22 mouse cellular contexts compared by ENCODE assay signal in genomic region chr1:134265797-134266196, GRCm38 (mm10). TPM values are rescaled to one million over a fixed set of nuclear protein-coding genes. Genes with fewer than 3 reads are reported as not detected.
A peak's percentile ranks its signal among the peaks of the same experiment; 100 is the strongest.
DNase-seq lines count a peak whose midpoint lies in the region; ATAC-seq lines count a peak whose summit lies in the region.
"Had no signal": no experiment of that assay in that cellular context is flagged by ENCODE, and none has a peak within 500 bp of the region (broad histone marks: within the 10 kb centered on the region; RNA-seq: fewer than 3 reads in every experiment).

No protein-coding gene starts in this region.

- peak; percentile 39 to 60 for DNase-seq in cerebellum, postnatal 10 days
- DNase-seq in cerebellum, postnatal 25 days, result no peak
- DNase-seq in hindbrain, embryonic 14.5 days (ENCODE audit: low spot score), result no peak
- no peak for DNase-seq in hindbrain, embryonic 11.5 days (ENCODE audit: low spot score)
- peak; percentile 26 for DNase-seq in MN1 (ENCODE audit: low spot score)
- no peak for DNase-seq in heart, adult 8-10 months (ENCODE audit: low spot score)
- no peak for DNase-seq in cerebellum, adult 18-20 months
- DNase-seq: adrenal gland, adult 2 months; cerebellum, adult 11 months; heart, adult 2 months; kidney, adult 8-10 months; kidney, postnatal 25 days; liver; liver, postnatal 0 days; lung, postnatal 14 days; thymus, postnatal 25 days had no signal

- H3K4me3 ChIP-seq in hindbrain, embryonic 14.5 days (replicated peaks; ENCODE audit: low read length), result no peak overlapping the region
- H3K4me3 ChIP-seq in hindbrain, embryonic 11.5 days (ENCODE audit: low read depth, low read length), result no peak overlapping the region
- no peak overlapping the region for H3K4me3 ChIP-seq in midbrain, embryonic 15.5 days
- H3K4me3 ChIP-seq: embryonic facial prominence, embryonic 12.5 days; heart, adult 2 months had no signal

- no peak overlapping the region for H3K9ac ChIP-seq in hindbrain, embryonic 14.5 days
- H3K9ac ChIP-seq in hindbrain, embryonic 11.5 days (ENCODE audit: low read depth, low read length), result no peak overlapping the region
- no peak overlapping the region for H3K9ac ChIP-seq in midbrain, embryonic 15.5 days
- H3K9ac ChIP-seq: embryonic facial prominence, embryonic 12.5 days; liver, postnatal 0 days had no signal

- H3K36me3 ChIP-seq in hindbrain, embryonic 14.5 days (replicated peaks; ENCODE audit: control insufficient read depth, insufficient read depth), result no peaks in the 10 kb centered on the region
- H3K36me3 ChIP-seq in hindbrain, embryonic 11.5 days (ENCODE audit: control insufficient read depth, insufficient read depth, low read length), result no peaks in the 10 kb centered on the region
- no peaks in the 10 kb centered on the region for H3K36me3 ChIP-seq in midbrain, embryonic 15.5 days (replicated peaks)
- H3K36me3 ChIP-seq: embryonic facial prominence, embryonic 12.5 days had no signal

- 23% methylated on average over 2 of the region's 2 CpGs for WGBS in hindbrain, embryonic 14.5 days
- 53% methylated on average over 2 of the region's 2 CpGs for WGBS in hindbrain, embryonic 11.5 days
- 17% methylated on average over 2 of the region's 2 CpGs for WGBS in midbrain, embryonic 15.5 days

- no peak overlapping the region for H3K4me2 ChIP-seq in hindbrain, embryonic 14.5 days (replicated peaks)
- no peak overlapping the region for H3K4me2 ChIP-seq in hindbrain, embryonic 11.5 days (replicated peaks; ENCODE audit: low read depth, low read length)
- no peak overlapping the region for H3K4me2 ChIP-seq in midbrain, embryonic 15.5 days
- H3K4me2 ChIP-seq: embryonic facial prominence, embryonic 12.5 days had no signal

- peak; percentile 48; the same call in 1 of the 2 replicates for ATAC-seq in hindbrain, embryonic 14.5 days (ENCODE audit: low FRiP score)
- no peak for ATAC-seq in hindbrain, embryonic 11.5 days (ENCODE audit: low FRiP score)
- 0 out of 2 replicates have a peak, but pooled peaks have one; percentile 42 for ATAC-seq in midbrain, embryonic 15.5 days (replicated peaks)
- ATAC-seq: liver, postnatal 0 days had no signal

- H3K4me1 ChIP-seq in hindbrain, embryonic 14.5 days (replicated peaks; ENCODE audit: control insufficient read depth, insufficient read depth, low read length), result peaks cover 7% of the 10 kb centered on the region; the same call in 1 of the 2 replicates
- 0 out of 2 replicates have a peak, but pooled peaks cover 2% of the 10 kb centered on the region for H3K4me1 ChIP-seq in hindbrain, embryonic 11.5 days (replicated peaks; ENCODE audit: control insufficient read depth, insufficient read depth, low read length)
- peaks cover 9% of the 10 kb centered on the region for H3K4me1 ChIP-seq in midbrain, embryonic 15.5 days
- H3K4me1 ChIP-seq: embryonic facial prominence, embryonic 12.5 days had no signal

- H3K27me3 ChIP-seq in hindbrain, embryonic 14.5 days (ENCODE audit: control insufficient read depth, insufficient read depth, low read length), result no peaks in the 10 kb centered on the region
- no peaks in the 10 kb centered on the region for H3K27me3 ChIP-seq in hindbrain, embryonic 11.5 days (ENCODE audit: control insufficient read depth, insufficient read depth, low read length)
- no peaks in the 10 kb centered on the region for H3K27me3 ChIP-seq in midbrain, embryonic 15.5 days (replicated peaks)
- H3K27me3 ChIP-seq: CH12.LX; embryonic facial prominence, embryonic 12.5 days had no signal

- peak overlapping the region; percentile 14; the same call in 1 of the 2 replicates for H3K27ac ChIP-seq in hindbrain, embryonic 14.5 days
- no peak overlapping the region for H3K27ac ChIP-seq in hindbrain, embryonic 11.5 days (ENCODE audit: low read depth, low read length)
- H3K27ac ChIP-seq in midbrain, embryonic 15.5 days, result 0 out of 2 replicates have a peak overlapping the region, but pooled peaks have one; percentile 25
- H3K27ac ChIP-seq: embryonic facial prominence, embryonic 12.5 days; heart, adult 2 months had no signal

- peaks cover 4% of the 10 kb centered on the region for H3K9me3 ChIP-seq in hindbrain, embryonic 14.5 days (ENCODE audit: control insufficient read depth, low read length)
- no peaks in the 10 kb centered on the region for H3K9me3 ChIP-seq in hindbrain, embryonic 11.5 days (ENCODE audit: control insufficient read depth, low read length)
- H3K9me3 ChIP-seq in midbrain, embryonic 15.5 days, result no peaks in the 10 kb centered on the region

RNA-seq across cellular contexts. Expression of gene Myog, which starts 24.0 kb away (rescaled TPM):
- polyA plus RNA-seq in hindbrain, embryonic 14.5 days (2014; fragmentation: Nextera tagmentation; extraction: Ambion mirVana), result 0.13 and 0.17 TPM in 2 replicates
- 5.5 and 12.2 TPM in 2 replicates for polyA plus RNA-seq in hindbrain, embryonic 11.5 days (2014; fragmentation: Nextera tagmentation; extraction: Ambion mirVana)
- 0.10 TPM in 1 of 2 replicates, not detected in the other for polyA plus RNA-seq in midbrain, embryonic 15.5 days (2015; fragmentation: Nextera tagmentation; extraction: Ambion mirVana)
- not detected for total RNA-seq in heart, adult 8-10 months (2022)
- total RNA-seq: adrenal gland, adult 2 months; CH12.LX; heart, adult 2 months; layer of hippocampus, postnatal 14 days; left cerebral cortex, postnatal 25 days; megakaryocyte-erythroid progenitor cell, adult 5-6 weeks had no signal
- polyA plus RNA-seq: adrenal gland, adult 2 months; heart, adult 2 months; liver, postnatal 0 days had no signal

RNA-seq across cellular contexts. Expression of gene Adora1, which starts 30.6 kb away (rescaled TPM):
- 13.0 and 14.9 TPM in 2 replicates for polyA plus RNA-seq in hindbrain, embryonic 14.5 days (2014; fragmentation: Nextera tagmentation; extraction: Ambion mirVana)
- polyA plus RNA-seq in hindbrain, embryonic 11.5 days (2014; fragmentation: Nextera tagmentation; extraction: Ambion mirVana), result 0.24 and 0.25 TPM in 2 replicates
- polyA plus RNA-seq in midbrain, embryonic 15.5 days (2015; fragmentation: Nextera tagmentation; extraction: Ambion mirVana), result 16.2 and 19.2 TPM in 2 replicates
- total RNA-seq in heart, adult 8-10 months (2022), result 10 to 100 TPM in 3 of 4 experiments, 1 to 10 TPM in 1; 8.6 to 14.1 (median 12.7) TPM
- total RNA-seq: CH12.LX; megakaryocyte-erythroid progenitor cell, adult 5-6 weeks had no signal

Comparison
In these comparisons a context has a peak if more than half of its experiments do, and no peak if none do; other contexts are left out.
1. DNase-seq: peak in cerebellum, postnatal 10 days (2 of 2) and MN1 (single experiment); none in cerebellum, postnatal 25 days (0 of 2), hindbrain, embryonic 14.5 days (single experiment), hindbrain, embryonic 11.5 days (single experiment), heart, adult 8-10 months (single experiment) and cerebellum, adult 18-20 months (0 of 2).
2. RNA of gene Adora1, which starts 30.6 kb away (polyA plus RNA-seq): 16.2 to 19.2 TPM in midbrain, embryonic 15.5 days and 13.0 to 14.9 TPM in hindbrain, embryonic 14.5 days; 0.24 to 0.25 TPM in hindbrain, embryonic 11.5 days; every median in the first group is over 10 times any median in the second.